Mouse (Mus musculus): ENCODE results near the gene Adam17. TPM values are rescaled to one million over a fixed set of nuclear protein-coding genes. Genes with fewer than 3 reads are reported as not detected.

The Adam17 gene
- total and polyA plus RNA-seq, 3 experiments, result 20.4 to 43.1 (median 38.2) TPM

DNA sequence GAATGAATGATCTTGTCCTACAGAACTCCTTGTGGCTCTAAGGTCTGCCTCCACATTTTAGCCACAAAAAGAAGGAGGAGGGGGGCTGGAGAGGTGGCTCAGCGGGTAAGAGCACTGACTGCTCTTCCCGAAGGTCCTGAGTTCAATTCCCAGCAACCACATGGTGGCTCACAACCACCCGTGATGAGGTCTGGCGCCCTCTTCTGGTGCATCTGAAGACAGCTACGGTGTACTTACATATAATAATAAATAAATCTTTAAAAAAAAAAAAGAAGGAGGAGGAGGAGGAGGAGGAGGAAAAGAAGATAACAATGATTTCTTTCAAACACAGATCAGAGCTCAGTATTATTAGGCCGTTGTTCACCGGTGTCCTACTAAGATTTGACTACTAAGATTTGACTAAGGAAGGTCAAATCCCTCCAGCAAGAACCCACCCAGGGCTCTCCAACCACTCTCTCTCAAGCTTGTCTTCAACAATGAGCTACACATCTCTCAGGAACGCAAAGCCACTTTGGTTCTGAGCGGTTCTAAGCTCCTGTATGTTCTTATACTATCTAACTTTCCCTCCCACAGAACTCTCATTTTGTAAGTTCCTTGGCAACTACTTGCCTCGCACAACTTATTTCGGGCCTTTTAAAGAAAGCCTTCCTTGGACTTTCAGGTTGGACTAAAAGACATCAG, 88.5 kb downstream of the Adam17 start, which contains the start of gene Cpsf3:
TSS of gene Cpsf3 (plus strand) at position 631 of the 681 bp plus-strand sequence.
- H3K4me1 ChIP-seq (ENCODE audit: insufficient read depth, low read depth, low read length), result peaks cover 39% of the 10 kb centered on the region
- H3K27me3 ChIP-seq (ENCODE audit: insufficient read depth, low read length), result no peaks in the 10 kb centered on the region
- no peaks in the 10 kb centered on the region for H3K9me3 ChIP-seq (replicated peaks)
- DNase-seq (ENCODE audit: low spot score) (no peak), ATAC-seq (ENCODE audit: extremely low read depth, insufficient number of reproducible peaks, low FRiP score, poor library complexity, severe bottlenecking) (no peak)
- H3K4me3 ChIP-seq (ENCODE audit: low read depth, low read length), result peak within 1 kb of the TSS; percentile 90
- TF ChIP-seq GATA1 (IDR thresholded peaks at IDR 0.05; ENCODE audit: borderline replicate concordance, low read length), result no peak
- TF ChIP-seq POLR2AphosphoS5 (IDR thresholded peaks at IDR 0.05; ENCODE audit: insufficient replicate concordance, low read depth, low read length), result no peak
- TF ChIP-seq TAL1 (conservative IDR thresholded peaks at IDR 0.05; ENCODE audit: low read depth, low read length), result no peak
- no peak for TF ChIP-seq GATA2 (IDR thresholded peaks at IDR 0.05; ENCODE audit: borderline replicate concordance, low read depth, low read length)
- no peak for TF ChIP-seq CTCF (IDR thresholded peaks at IDR 0.05; ENCODE audit: low read depth, low read length)
- peaks cover 43% of the 10 kb centered on the region for H3K36me3 ChIP-seq (replicated peaks)

DNA sequence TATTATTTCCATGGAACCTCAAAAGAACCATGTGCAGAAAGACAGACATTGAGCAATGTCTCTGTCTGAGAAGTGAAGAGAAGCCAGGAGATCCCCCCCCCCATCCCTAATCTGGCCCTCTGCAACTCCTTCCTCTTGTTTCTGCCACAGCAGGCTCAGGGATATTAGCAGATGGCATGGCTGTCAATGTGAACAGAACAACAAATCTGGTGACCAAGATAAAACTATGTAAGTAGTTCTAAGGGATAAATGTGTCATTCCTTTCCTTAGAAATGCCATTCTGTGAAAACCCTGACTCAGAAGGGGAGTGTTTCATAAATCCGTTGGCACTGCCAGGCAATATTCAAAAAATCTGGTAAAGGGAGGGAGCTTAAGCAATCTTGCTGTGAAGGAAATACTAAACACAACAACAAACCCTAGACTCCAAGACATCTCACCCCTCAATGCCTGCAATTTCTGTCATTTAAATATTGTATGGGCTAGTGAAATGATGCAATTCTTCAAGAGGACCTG, 96.0 kb downstream of the Adam17 start:
- Histone ChIP-seq H3K4me1 (ENCODE audit: insufficient read depth, low read depth, low read length) (no peaks in the 10 kb centered on the region), H3K36me3 (replicated peaks) (peaks cover 63% of the 10 kb centered on the region), H3K27me3 (ENCODE audit: insufficient read depth, low read length) (no peaks in the 10 kb centered on the region), H3K4me3 (ENCODE audit: low read depth, low read length) (no peak overlapping the region), H3K9me3 (replicated peaks) (no peaks in the 10 kb centered on the region)
- TF ChIP-seq GATA2 (IDR thresholded peaks at IDR 0.05; ENCODE audit: borderline replicate concordance, low read depth, low read length) (no peak), GATA1 (IDR thresholded peaks at IDR 0.05; ENCODE audit: borderline replicate concordance, low read length) (no peak), TAL1 (conservative IDR thresholded peaks at IDR 0.05; ENCODE audit: low read depth, low read length) (no peak), POLR2AphosphoS5 (IDR thresholded peaks at IDR 0.05; ENCODE audit: insufficient replicate concordance, low read depth, low read length) (no peak), CTCF (IDR thresholded peaks at IDR 0.05; ENCODE audit: low read depth, low read length) (no peak)
- ATAC-seq (ENCODE audit: extremely low read depth, insufficient number of reproducible peaks, low FRiP score, poor library complexity, severe bottlenecking) (no peak), DNase-seq (ENCODE audit: low spot score) (no peak)

GRCm38 (mm10) chr12:21274446-21274845, 99.0 kb downstream of the Adam17 start:
- TF ChIP-seq GATA1 (IDR thresholded peaks at IDR 0.05; ENCODE audit: borderline replicate concordance, low read length), result no peak
- no peak for TF ChIP-seq TAL1 (conservative IDR thresholded peaks at IDR 0.05; ENCODE audit: low read depth, low read length)
- no peak for TF ChIP-seq CTCF (IDR thresholded peaks at IDR 0.05; ENCODE audit: low read depth, low read length)
- no peak for TF ChIP-seq GATA2 (IDR thresholded peaks at IDR 0.05; ENCODE audit: borderline replicate concordance, low read depth, low read length)
- TF ChIP-seq POLR2AphosphoS5 (IDR thresholded peaks at IDR 0.05; ENCODE audit: insufficient replicate concordance, low read depth, low read length), result no peak
- H3K4me3 ChIP-seq (ENCODE audit: low read depth, low read length), result no peak overlapping the region
- DNase-seq (ENCODE audit: low spot score) (no peak), ATAC-seq (ENCODE audit: extremely low read depth, insufficient number of reproducible peaks, low FRiP score, poor library complexity, severe bottlenecking) (no peak)
- H3K36me3 ChIP-seq (replicated peaks), result peaks cover 81% of the 10 kb centered on the region
- H3K27me3 ChIP-seq (ENCODE audit: insufficient read depth, low read length), result no peaks in the 10 kb centered on the region
- no peaks in the 10 kb centered on the region for H3K9me3 ChIP-seq (replicated peaks)
- H3K4me1 ChIP-seq (ENCODE audit: insufficient read depth, low read depth, low read length), result no peaks in the 10 kb centered on the region

Other genes starting within 250 kb of the Adam17 start
- gene Cpsf3, start 88.2 kb downstream of the Adam17 start, total RNA-seq (2014; fragmentation: Nextera tagmentation), result 165 and 172 TPM in 2 replicates
- 109 and 113 TPM in 2 replicates for gene Cpsf3, start 88.2 kb downstream of the Adam17 start, total RNA-seq (2017)
- gene Cpsf3, start 88.2 kb downstream of the Adam17 start, polyA plus RNA-seq (2012), result 7.6 and 10.1 TPM in 2 replicates
- 19.8 and 29.5 TPM in 2 replicates for gene Itgb1bp1, start 87.3 kb downstream of the Adam17 start, total RNA-seq (2014; fragmentation: Nextera tagmentation)
- gene Itgb1bp1, start 87.3 kb downstream of the Adam17 start, total RNA-seq (2017), result 42.8 and 43.0 TPM in 2 replicates
- gene Itgb1bp1, start 87.3 kb downstream of the Adam17 start, polyA plus RNA-seq (2012), result 15.4 and 17.1 TPM in 2 replicates
- 27.8 and 35.7 TPM in 2 replicates for gene Iah1, start 57.2 kb downstream of the Adam17 start, total RNA-seq (2014; fragmentation: Nextera tagmentation)
- gene Iah1, start 57.2 kb downstream of the Adam17 start, total RNA-seq (2017), result 49.5 and 62.6 TPM in 2 replicates
- gene Iah1, start 57.2 kb downstream of the Adam17 start, polyA plus RNA-seq (2012), result 108 and 111 TPM in 2 replicates
- gene Ywhaq, start 44.0 kb upstream of the Adam17 start, total RNA-seq (2014; fragmentation: Nextera tagmentation), result 157 and 164 TPM in 2 replicates
- gene Ywhaq, start 44.0 kb upstream of the Adam17 start, total RNA-seq (2017), result 158 and 170 TPM in 2 replicates
- gene Ywhaq, start 44.0 kb upstream of the Adam17 start, polyA plus RNA-seq (2012), result 97.6 and 114 TPM in 2 replicates